Mouse (Mus musculus) ES-E14 (cell line): ENCODE measurements around the gene Ryr1. TPM values are rescaled to one million over a fixed set of nuclear protein-coding genes. Genes with fewer than 3 reads are reported as not detected.
A peak's percentile ranks its signal among the peaks of the same experiment; 100 is the strongest.

Experiments
- DNase-seq: peaks from one replicate; pipeline ENCODE4 v3.0.0-alpha.2; 2013; ENCODE audit warnings: low read depth, low spot score
- H3K27ac ChIP-seq: 2 replicates; pipeline ENCODE4 v1.5.1; 2012; ENCODE audit warnings: low read depth, mild to moderate bottlenecking, low read length, moderate library complexity, mixed read lengths; ENCODE audit not compliant: poor library complexity, insufficient read depth, severe bottlenecking
- H3K36me3 ChIP-seq: 2 replicates; pipeline ENCODE4 v1.6.1; 2012; ENCODE audit warnings: mild to moderate bottlenecking, low read length, moderate library complexity, mixed read lengths; ENCODE audit not compliant: control insufficient read depth, poor library complexity, insufficient read depth, severe bottlenecking
- H3K4me1 ChIP-seq, 2 experiments: fragments of 150-350 bp in 1 of 2; sonication (generic) in 1 of 2; 2 replicates each; pipeline ENCODE4 v1.6.1; 2012; ENCODE audit warnings: low read length in 2 of 2, mild to moderate bottlenecking in 1 of 2, mixed read lengths in 1 of 2; ENCODE audit not compliant: control insufficient read depth in 2 of 2, insufficient read depth in 2 of 2, poor library complexity in 1 of 2
- H3K4me3 ChIP-seq, 2 experiments: fragments of 150-350 bp in 1 of 2; sonication (generic) in 1 of 2; 2 replicates each; pipeline ENCODE4 v1.5.1; 2012; ENCODE audit warnings: low read length in 2 of 2, low read depth in 1 of 2, mild to moderate bottlenecking in 1 of 2, mixed read lengths in 1 of 2; ENCODE audit not compliant: insufficient read depth in 1 of 2, poor library complexity in 1 of 2, severe bottlenecking in 1 of 2
- H3K9ac ChIP-seq: 2 replicates; pipeline ENCODE4 v1.6.1; 2012; ENCODE audit warnings: low read depth, mild to moderate bottlenecking, low read length, mixed read lengths; ENCODE audit not compliant: poor library complexity, insufficient read depth, severe bottlenecking
- H3K9me3 ChIP-seq: fragments of 150-350 bp; sonication (generic); 2 replicates; pipeline ENCODE4 v1.6.1; 2012; ENCODE audit warnings: low read depth, mild to moderate bottlenecking, low read length; ENCODE audit not compliant: control insufficient read depth, insufficient read depth
- CHD2 ChIP-seq: IDR thresholded peaks from 2 replicates; pipeline ENCODE4 v1.6.1; 2014; ENCODE audit warnings: mild to moderate bottlenecking, low read depth, low read length, inconsistent platforms
- HCFC1 ChIP-seq: IDR thresholded peaks from 2 replicates; pipeline ENCODE4 v1.6.1; 2012; ENCODE audit warnings: low read length, inconsistent platforms, borderline replicate concordance; ENCODE audit not compliant: insufficient read depth
- MAFK ChIP-seq: IDR thresholded peaks from 2 replicates; pipeline ENCODE4 v1.6.1; 2014; ENCODE audit warnings: mild to moderate bottlenecking, low read depth, low read length, inconsistent platforms; ENCODE audit not compliant: insufficient read depth
- ZC3H11A ChIP-seq: IDR thresholded peaks from 2 replicates; pipeline ENCODE4 v1.6.1; 2012; ENCODE audit warnings: low read depth, mild to moderate bottlenecking, inconsistent platforms, low read length, borderline replicate concordance
- ZNF384 ChIP-seq: IDR thresholded peaks from 2 replicates; pipeline ENCODE4 v1.6.1; 2012; ENCODE audit warnings: low read depth, low read length, inconsistent platforms
- in situ Hi-C, 2 experiments: fragments of 600-800 bp; cut with MboI; formaldehyde crosslinking; loops; one replicate each; pipeline ENCODE4 v1.15.1; 2025; ENCODE audit warnings: low sequenced_read_pairs in 2 of 2, inconsistent platforms in 1 of 2; ENCODE audit not compliant: unreplicated experiment in 2 of 2
- total RNA-seq: library from RNA; depleted of rRNA; stranded (reverse); fragments of 300-350 nt; gene quantifications from 2 replicates; pipeline ENCODE4 v1.2.3, GENCODE M21; 2012

Ryr1 gene
- total RNA-seq, 1 experiment = 5.1 TPM

DNA sequence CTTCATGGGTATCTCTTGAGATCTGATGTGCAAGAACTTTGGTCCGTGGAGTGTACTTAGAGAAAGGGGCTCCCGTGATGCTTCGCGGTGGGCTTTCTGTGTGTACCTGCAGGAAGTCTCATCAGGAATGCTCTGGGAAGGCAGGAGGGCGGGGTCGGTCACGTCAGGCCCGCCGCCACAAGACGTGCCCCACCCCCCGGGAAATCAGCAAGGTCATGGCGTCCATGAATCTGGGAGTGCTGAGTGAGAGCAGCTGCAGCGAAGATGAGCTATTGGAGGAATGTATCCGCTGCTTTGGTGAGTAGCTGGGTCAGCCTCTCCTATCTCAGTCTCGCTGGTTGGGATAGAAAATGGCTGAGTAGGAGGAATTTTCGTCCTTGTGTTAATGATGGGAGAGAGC lies 12.4 kb upstream of the Ryr1 start:
- no peaks in the 10 kb centered on the region for H3K9me3 ChIP-seq
- H3K4me1 ChIP-seq = peaks cover 6 to 15% of the 10 kb centered on the region in 2 experiments
- peak; percentile 75 for DNase-seq
- H3K36me3 ChIP-seq = no peaks in the 10 kb centered on the region; the same call in 1 of the 2 replicates
- peak; percentile 90 for TF ChIP-seq MAFK
- no peak for TF ChIP-seq CHD2
- H3K4me3 ChIP-seq = peak overlapping the region; percentile 52 to 68
- in situ Hi-C loops = no loop called here
- peak overlapping the region; percentile 14; the same call in 1 of the 2 replicates for H3K9ac ChIP-seq
- H3K27ac ChIP-seq = peak overlapping the region; percentile 4; the same call in 1 of the 2 replicates

DNA sequence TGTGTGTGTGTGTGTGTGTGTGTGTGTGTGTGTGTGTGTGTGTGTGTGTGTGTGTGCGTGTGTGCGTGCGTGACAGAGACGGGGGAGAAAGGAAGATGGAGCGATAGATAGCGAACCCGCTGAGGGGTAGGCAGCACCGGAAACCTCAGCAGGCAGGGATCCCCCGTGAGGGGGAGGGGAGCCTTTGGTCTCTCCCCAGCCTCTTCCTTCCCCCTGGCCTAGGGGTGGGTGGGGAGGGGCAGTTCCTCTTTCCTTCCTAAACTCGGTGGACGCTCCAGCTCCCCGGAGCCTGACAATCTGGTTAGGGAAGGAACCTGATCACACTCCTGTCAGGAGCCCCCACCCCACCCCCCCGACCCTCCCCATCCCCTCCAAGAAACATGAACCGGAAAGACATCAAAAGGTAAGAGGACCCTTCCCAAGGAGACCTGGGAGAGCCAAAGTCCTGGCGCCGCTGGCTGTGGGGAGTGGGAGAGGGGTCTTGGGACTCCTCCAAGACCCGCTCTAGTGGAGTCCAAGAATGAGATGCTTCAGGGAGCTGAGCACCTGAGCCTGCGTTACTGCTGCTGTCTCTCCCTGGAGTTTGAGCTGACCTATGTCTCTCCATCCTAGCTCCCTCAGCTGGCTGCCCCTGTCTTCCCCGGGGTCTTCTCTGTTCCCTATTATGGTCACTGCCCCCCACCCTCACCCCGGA lies 9.9 kb upstream of the Ryr1 start, which contains the start of gene Rasgrp4:
Gene Rasgrp4, plus strand, starts transcription at position 159 of the 694 bp plus-strand sequence.
- peak within 1 kb of the TSS; percentile 44 to 62 for H3K4me3 ChIP-seq
- no peak for TF ChIP-seq MAFK
- no peak for TF ChIP-seq ZNF384
- no peak for TF ChIP-seq ZC3H11A
- TF ChIP-seq CHD2 = no peak
- TF ChIP-seq HCFC1 = no peak
- in situ Hi-C loops = no loop called here
- no peak for DNase-seq
- no peaks in the 10 kb centered on the region for H3K9me3 ChIP-seq
- no peaks in the 10 kb centered on the region for H3K36me3 ChIP-seq
- no peak within 1 kb of the TSS for H3K27ac ChIP-seq
- H3K4me1 ChIP-seq = peaks cover 6 to 13% of the 10 kb centered on the region in 2 experiments
- H3K9ac ChIP-seq = no peak within 1 kb of the TSS; the same call in 1 of the 2 replicates

DNA sequence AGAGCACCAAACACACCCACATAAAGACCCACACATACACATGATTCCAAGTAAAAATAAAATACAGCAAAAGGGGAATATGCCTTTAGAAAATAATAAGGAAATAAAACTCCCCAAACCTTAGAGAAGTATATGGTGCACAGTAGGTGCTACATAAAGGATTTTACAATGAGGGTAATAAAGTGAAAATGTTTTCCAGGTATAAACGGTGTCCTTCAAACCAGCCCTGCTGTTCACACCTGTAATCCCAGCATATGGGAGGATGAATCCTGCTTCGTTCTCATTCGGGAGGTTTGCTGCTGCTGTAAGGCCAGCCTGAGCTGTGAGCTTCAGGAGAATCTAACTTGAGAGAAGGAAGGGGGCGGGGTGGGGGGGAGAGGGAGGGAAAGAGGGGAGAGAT lies 9.3 kb upstream of the Ryr1 start:
- Histone ChIP-seq H3K9me3 (no peaks in the 10 kb centered on the region), H3K27ac (no peak overlapping the region), H3K4me1 (peaks cover 6 to 13% of the 10 kb centered on the region in 2 experiments), H3K36me3 (no peaks in the 10 kb centered on the region), H3K4me3 (peak overlapping the region in 1 of 2 experiments; percentile 44; a peak in 2 of 4 replicates), H3K9ac (no peak overlapping the region)
- DNase-seq = no peak
- in situ Hi-C loops = no loop called here
- TF ChIP-seq MAFK (no peak), ZNF384 (no peak), HCFC1 (no peak), CHD2 (no peak), ZC3H11A (no peak)

DNA sequence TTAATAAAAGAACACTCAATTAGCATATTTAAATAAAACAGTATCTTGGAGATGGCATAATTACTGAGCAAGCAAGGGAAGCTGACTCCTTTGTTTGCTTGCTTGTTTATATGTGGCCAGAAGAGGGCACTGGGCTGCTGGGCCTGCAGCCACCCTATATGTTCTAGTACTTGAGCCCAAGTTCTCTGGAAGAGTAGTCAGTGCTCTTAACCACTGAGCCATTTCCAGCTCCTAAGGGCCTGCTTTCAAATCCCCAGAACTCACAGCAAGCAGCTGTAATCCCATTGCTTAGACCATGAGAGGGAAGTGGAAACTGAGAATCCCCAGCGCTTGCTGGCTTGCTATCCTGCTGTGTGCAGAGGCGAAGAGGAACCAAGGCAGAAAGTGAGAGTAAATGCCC lies 3.7 kb upstream of the Ryr1 start:
- peaks cover 4 to 14% of the 10 kb centered on the region in 2 experiments for H3K4me1 ChIP-seq
- H3K36me3 ChIP-seq = no peaks in the 10 kb centered on the region
- no peak overlapping the region for H3K4me3 ChIP-seq
- in situ Hi-C loops = no loop called here
- DNase-seq = no peak
- no peak overlapping the region for H3K9ac ChIP-seq
- TF ChIP-seq MAFK (no peak), HCFC1 (no peak), CHD2 (no peak), ZNF384 (no peak), ZC3H11A (no peak)
- no peak overlapping the region for H3K27ac ChIP-seq
- no peaks in the 10 kb centered on the region for H3K9me3 ChIP-seq
